Mouse (Mus musculus): ENCODE data around the gene Atp8a1. TPM values are rescaled to one million over a fixed set of nuclear protein-coding genes. Genes with fewer than 3 reads are reported as not detected.

Gene Atp8a1
- total and polyA plus RNA-seq, 3 experiments = 4.4 to 11.2 (median 5.5) TPM

DNA sequence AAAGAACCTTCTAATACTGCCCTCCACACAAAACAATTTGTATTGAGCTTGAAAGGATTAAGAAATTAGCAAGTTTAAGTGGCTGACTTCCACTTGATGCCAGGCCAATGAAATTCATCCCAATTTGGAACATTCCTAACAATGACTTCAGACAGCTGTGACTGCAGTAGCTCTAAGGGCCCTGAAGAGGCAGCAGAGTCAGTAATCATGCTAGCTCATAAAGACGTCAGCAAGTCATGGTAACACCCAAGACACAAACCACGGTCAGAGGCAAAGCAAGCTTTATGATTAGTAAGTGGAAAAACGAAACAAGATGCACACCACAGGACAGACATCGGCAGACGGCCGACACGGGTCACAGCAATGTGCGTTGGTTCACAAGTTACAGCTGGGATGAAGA lies 69.2 kb downstream of the Atp8a1 start:
- Histone ChIP-seq H3K4me2 (ENCODE audit: insufficient read depth, low read depth, poor library complexity, severe bottlenecking) (no peak overlapping the region), H3K4me1 (ENCODE audit: control insufficient read depth in 1 of 2, insufficient read depth in 2 of 2) (no peaks in the 10 kb centered on the region), H3K4me3 (replicated peaks in 1 of 3; ENCODE audit: low read depth in 2 of 3, low read length in 2 of 3, poor library complexity in 1 of 3) (no peak overlapping the region), H3K27me3 (replicated peaks) (no peaks in the 10 kb centered on the region), H3K9ac (ENCODE audit: insufficient read depth, low read depth) (no peak overlapping the region), H3K79me2 (replicated peaks; ENCODE audit: control insufficient read depth, extremely low read depth, insufficient read depth, poor library complexity, severe bottlenecking) (no peaks in the 10 kb centered on the region), H3K27ac (ENCODE audit: insufficient read depth, low read depth) (no peak overlapping the region), H3K9me3 (replicated peaks; ENCODE audit: low read length) (no peaks in the 10 kb centered on the region), H3K36me3 (replicated peaks in 1 of 2; ENCODE audit: control insufficient read depth in 1 of 2, insufficient read depth in 1 of 2, low read length in 1 of 2) (peaks cover 0 to 9% of the 10 kb centered on the region in 2 experiments)
- peak; percentile 34 for DNase-seq (ENCODE audit: extremely low read depth)
- in situ Hi-C loops (cut with MboI; ENCODE audit: low pct_ligation_motif_present, low pct_unique_long_range_greater_than_20kb, low sequenced_read_pairs) (no loop called here), dilution Hi-C loops (cut with MboI; ENCODE audit: extremely low pct_ligation_motif_present, extremely low pct_unique_long_range_greater_than_20kb, low sequenced_read_pairs) (no loop called here)
- peak; percentile 51 for TF ChIP-seq SMC3 (IDR thresholded peaks at IDR 0.05; ENCODE audit: low read depth, low read length)
- no peak for TF ChIP-seq PAX5 (IDR thresholded peaks at IDR 0.05; ENCODE audit: low read length)
- peak; percentile 66 for TF ChIP-seq RAD21 (IDR thresholded peaks at IDR 0.05; ENCODE audit: low read depth, low read length)
- peak; percentile 41 to 64 for TF ChIP-seq CTCF (conservative IDR thresholded peaks at IDR 0.05 in 1 of 2, IDR thresholded peaks at IDR 0.05 in 1 of 2; ENCODE audit: low read depth in 2 of 2, low read length in 2 of 2)

DNA sequence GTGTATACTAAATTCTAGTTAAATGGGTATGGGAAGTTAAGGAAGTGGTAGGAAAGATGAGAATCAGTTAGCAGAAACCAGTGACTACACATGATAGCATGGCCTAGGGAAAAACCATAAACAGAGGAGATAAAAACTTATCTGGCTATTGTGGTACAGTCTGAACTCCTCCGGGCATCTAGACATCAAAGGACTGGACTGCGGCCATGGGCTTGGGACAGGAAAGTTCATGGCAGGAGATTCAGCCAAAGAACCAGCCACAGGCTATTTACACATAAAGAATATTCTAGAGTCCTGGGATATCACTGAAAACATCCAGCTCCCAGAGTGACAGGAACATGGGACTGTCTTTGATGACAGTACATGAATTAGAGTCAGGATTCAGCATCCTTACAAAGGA lies 73.0 kb downstream of the Atp8a1 start:
- dilution Hi-C loops (cut with MboI; ENCODE audit: extremely low pct_ligation_motif_present, extremely low pct_unique_long_range_greater_than_20kb, low sequenced_read_pairs) = no loop called here
- Histone ChIP-seq H3K27ac (ENCODE audit: insufficient read depth, low read depth) (no peak overlapping the region), H3K27me3 (replicated peaks) (no peaks in the 10 kb centered on the region), H3K36me3 (replicated peaks in 1 of 2; ENCODE audit: control insufficient read depth in 1 of 2, insufficient read depth in 1 of 2, low read length in 1 of 2) (peaks cover 5 to 23% of the 10 kb centered on the region in 2 experiments), H3K9ac (ENCODE audit: insufficient read depth, low read depth) (no peak overlapping the region), H3K4me3 (replicated peaks in 1 of 3; ENCODE audit: low read depth in 2 of 3, low read length in 2 of 3, poor library complexity in 1 of 3) (no peak overlapping the region), H3K79me2 (replicated peaks; ENCODE audit: control insufficient read depth, extremely low read depth, insufficient read depth, poor library complexity, severe bottlenecking) (no peaks in the 10 kb centered on the region), H3K9me3 (replicated peaks; ENCODE audit: low read length) (no peaks in the 10 kb centered on the region), H3K4me1 (ENCODE audit: control insufficient read depth in 1 of 2, insufficient read depth in 2 of 2) (no peaks in the 10 kb centered on the region), H3K4me2 (ENCODE audit: insufficient read depth, low read depth, poor library complexity, severe bottlenecking) (no peak overlapping the region)
- TF ChIP-seq MYC (IDR thresholded peaks at IDR 0.05; ENCODE audit: low read depth, low read length) (no peak), MEF2A (IDR thresholded peaks at IDR 0.05; ENCODE audit: borderline replicate concordance, low read depth, low read length) (no peak), MXI1 (IDR thresholded peaks at IDR 0.05; ENCODE audit: low read depth, low read length) (no peak), CTCF (conservative IDR thresholded peaks at IDR 0.05 in 1 of 2, IDR thresholded peaks at IDR 0.05 in 1 of 2; ENCODE audit: low read depth in 2 of 2, low read length in 2 of 2) (no peak), TBP (conservative IDR thresholded peaks at IDR 0.05; ENCODE audit: low read depth, low read length) (no peak), JUND (conservative IDR thresholded peaks at IDR 0.05; ENCODE audit: low read depth, low read length) (no peak), MAX (IDR thresholded peaks at IDR 0.05; ENCODE audit: low read length) (no peak), CHD2 (IDR thresholded peaks at IDR 0.05; ENCODE audit: low read length) (no peak), EP300 (IDR thresholded peaks at IDR 0.05; ENCODE audit: low read length) (no peak), TCF12 (IDR thresholded peaks at IDR 0.05; ENCODE audit: low read depth, low read length) (no peak), ZKSCAN1 (IDR thresholded peaks at IDR 0.05; ENCODE audit: borderline replicate concordance, low read depth, low read length) (no peak), ELF1 (IDR thresholded peaks at IDR 0.05; ENCODE audit: low read depth, low read length) (no peak), PAX5 (IDR thresholded peaks at IDR 0.05; ENCODE audit: low read length) (no peak), JUN (IDR thresholded peaks at IDR 0.05; ENCODE audit: insufficient read depth, low read depth, low read length) (no peak)
- in situ Hi-C loops (cut with MboI; ENCODE audit: low pct_ligation_motif_present, low pct_unique_long_range_greater_than_20kb, low sequenced_read_pairs) = no loop called here
- no peak for DNase-seq (ENCODE audit: extremely low read depth)

Data from CH12.LX (cell line).